In the genomic region with DNA sequence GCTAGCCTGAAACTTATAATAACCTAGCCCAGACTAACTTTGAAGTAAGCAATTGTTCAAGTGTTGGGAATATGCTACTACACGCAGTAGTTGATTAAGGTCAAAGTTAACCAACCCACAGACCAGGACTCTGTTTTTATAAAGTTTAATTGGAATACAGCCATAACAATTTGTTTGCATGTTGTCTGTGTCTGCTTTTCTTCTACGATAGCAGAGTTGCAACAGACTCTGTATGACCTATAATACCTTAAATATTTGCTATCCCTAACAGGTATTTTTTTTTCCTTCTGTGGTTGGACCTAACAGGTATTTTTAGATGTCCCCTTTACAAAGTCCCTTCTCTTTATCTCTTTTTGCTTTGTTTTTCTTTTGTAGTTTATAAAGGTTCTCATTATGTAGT, we compare ENCODE assay signal across 22 mouse cellular contexts. TPM values are rescaled to one million over a fixed set of nuclear protein-coding genes. Genes with fewer than 3 reads are reported as not detected.
"Had no signal": no experiment of that assay in that cellular context is flagged by ENCODE, and none has a peak within 500 bp of the region (broad histone marks: within the 10 kb centered on the region; RNA-seq: fewer than 3 reads in every experiment).

No protein-coding gene starts in this region.

- H3K4me1 ChIP-seq: heart, embryonic 13.5 days; heart, embryonic 15.5 days; hindbrain, embryonic 13.5 days; hindbrain, embryonic 15.5 days; limb, embryonic 13.5 days; limb, embryonic 15.5 days had no signal

- ATAC-seq: forebrain, postnatal 0 days; hindbrain, postnatal 0 days had no signal

- H3K27ac ChIP-seq: heart, adult 2 months; heart, embryonic 13.5 days; heart, embryonic 15.5 days; hindbrain, embryonic 13.5 days; hindbrain, embryonic 15.5 days; hindbrain, postnatal 0 days; limb, embryonic 13.5 days; limb, embryonic 15.5 days; liver, embryonic 14.5 days had no signal

- H3K9ac ChIP-seq: forebrain, postnatal 0 days; heart, embryonic 13.5 days; heart, embryonic 15.5 days; hindbrain, embryonic 13.5 days; hindbrain, embryonic 15.5 days; limb, embryonic 13.5 days; limb, embryonic 15.5 days; liver, embryonic 14.5 days had no signal

- H3K9me3 ChIP-seq: heart, embryonic 13.5 days; heart, embryonic 15.5 days; hindbrain, embryonic 13.5 days; hindbrain, embryonic 15.5 days; limb, embryonic 13.5 days; limb, embryonic 15.5 days had no signal

- DNase-seq: forebrain, postnatal 0 days; gastrocnemius, postnatal 14 days; gastrocnemius, postnatal 36 days; heart, adult 11 months; heart, adult 2 months; heart, postnatal 14 days; heart, postnatal 36 days; kidney, adult 11 months; layer of hippocampus, adult 9-11 months; layer of hippocampus, postnatal 36 days; left cerebral cortex, postnatal 4 days; lung, adult 18-20 months had no signal

- H3K27me3 ChIP-seq: heart, embryonic 13.5 days; heart, embryonic 15.5 days; hindbrain, embryonic 13.5 days; hindbrain, embryonic 15.5 days; limb, embryonic 13.5 days; limb, embryonic 15.5 days had no signal

- H3K36me3 ChIP-seq: heart, embryonic 13.5 days; heart, embryonic 15.5 days; hindbrain, embryonic 13.5 days; hindbrain, embryonic 15.5 days; limb, embryonic 13.5 days; limb, embryonic 15.5 days had no signal

- H3K4me2 ChIP-seq: heart, embryonic 11.5 days; heart, embryonic 13.5 days; heart, embryonic 15.5 days; hindbrain, embryonic 13.5 days; hindbrain, embryonic 15.5 days; limb, embryonic 13.5 days; limb, embryonic 15.5 days had no signal

- H3K4me3 ChIP-seq: heart, adult 2 months; heart, embryonic 13.5 days; heart, embryonic 15.5 days; hindbrain, embryonic 13.5 days; hindbrain, embryonic 15.5 days; limb, embryonic 13.5 days; limb, embryonic 15.5 days had no signal

RNA-seq across cellular contexts. Expression of a gene that starts 7.6 kb away (rescaled TPM):
- polyA plus RNA-seq: hindbrain, embryonic 11.5 days; hindbrain, embryonic 13.5 days; hindbrain, embryonic 15.5 days; hindbrain, postnatal 0 days had no signal
